Mouse (Mus musculus): ENCODE measurements around the gene Agbl4.

DNA sequence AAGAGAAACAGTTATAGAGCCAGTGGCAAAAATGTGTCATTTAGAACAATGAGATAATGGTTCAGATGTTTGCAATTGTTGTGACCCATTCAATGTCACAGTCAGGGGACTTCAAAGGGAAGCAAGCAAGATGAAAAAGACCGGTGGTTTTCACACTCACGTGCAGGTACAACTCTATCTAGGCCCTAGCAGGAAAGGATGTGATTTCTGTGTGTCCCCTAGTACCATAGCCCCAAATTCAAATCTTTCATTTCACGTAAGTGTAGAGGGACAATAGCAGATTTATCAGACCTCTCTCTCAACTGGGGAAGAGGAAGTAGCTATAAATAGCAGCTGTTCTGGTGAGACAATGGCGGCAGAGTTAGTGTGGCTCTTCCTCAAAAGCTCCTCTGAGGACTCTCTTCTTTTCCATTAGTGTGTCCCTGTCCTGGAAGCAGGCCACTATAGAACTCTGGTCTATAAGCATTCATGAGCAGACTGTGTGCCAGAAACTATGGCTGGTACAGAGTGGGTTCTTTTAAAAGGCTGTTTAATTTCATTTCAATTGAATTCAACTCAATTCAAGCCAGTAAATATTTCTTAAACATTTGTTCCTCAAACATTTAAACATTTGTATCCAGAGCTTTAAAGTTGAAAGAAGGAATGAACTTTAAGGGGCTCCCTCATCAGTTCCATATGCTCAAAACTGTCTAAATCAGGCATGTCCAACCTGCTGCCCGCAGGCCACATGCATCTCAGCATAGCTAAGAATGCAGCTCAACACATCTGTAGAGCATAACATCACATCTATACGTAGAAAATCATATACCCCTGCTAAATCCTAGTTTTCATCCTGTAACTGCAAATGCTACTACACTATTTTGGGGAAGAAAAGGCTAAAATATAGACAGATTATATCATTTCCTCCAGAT is 953.4 kb downstream of the Agbl4 start:
- TF ChIP-seq POLR2A (IDR thresholded peaks at IDR 0.05; ENCODE audit: borderline replicate concordance, extremely low read depth, low read depth, low read length) (no peak), CTCF (IDR thresholded peaks at IDR 0.05; ENCODE audit: insufficient read depth, low read length) (no peak)
